Mouse (Mus musculus): Measurements from ENCODE around the gene Limd2. TPM values are rescaled to one million over a fixed set of nuclear protein-coding genes. Genes with fewer than 3 reads are reported as not detected.

Limd2 gene
- total and polyA plus RNA-seq, 3 experiments = 275 to 563 (median 367) TPM

- TF ChIP-seq MYC (IDR thresholded peaks at IDR 0.05; ENCODE audit: low read depth, low read length) = no peak
- 0 out of 2 replicates have a peak, but pooled peaks have one; percentile 24 for TF ChIP-seq KAT2A (IDR thresholded peaks at IDR 0.05; ENCODE audit: insufficient replicate concordance, low read length)
- 0 out of 2 replicates have a peak, but pooled peaks have one; percentile 9 for TF ChIP-seq SIN3A (IDR thresholded peaks at IDR 0.05; ENCODE audit: low read length)
- no peak overlapping the region for H3K27ac ChIP-seq (ENCODE audit: insufficient read depth, low read depth)
- DNase-seq (ENCODE audit: extremely low read depth) = no peak
- peak overlapping the region; percentile 64 to 71 (median 66) for H3K4me3 ChIP-seq (replicated peaks in 1 of 3; ENCODE audit: low read depth in 2 of 3, low read length in 2 of 3, poor library complexity in 1 of 3)
- peak overlapping the region; percentile 67 for H3K9ac ChIP-seq (ENCODE audit: insufficient read depth, low read depth)
- peaks cover 3 to 36% of the 10 kb centered on the region in 2 experiments; a peak in 3 of 4 replicates for H3K4me1 ChIP-seq (ENCODE audit: control insufficient read depth in 1 of 2, insufficient read depth in 2 of 2)
- in situ Hi-C loops (cut with MboI; ENCODE audit: low pct_ligation_motif_present, low pct_unique_long_range_greater_than_20kb, low sequenced_read_pairs) = no loop called here
- H3K4me2 ChIP-seq (ENCODE audit: insufficient read depth, low read depth, poor library complexity, severe bottlenecking) = peak overlapping the region; percentile 70
- dilution Hi-C loops (cut with MboI; ENCODE audit: extremely low pct_ligation_motif_present, extremely low pct_unique_long_range_greater_than_20kb, low sequenced_read_pairs) = no loop called here
- 0 out of 2 replicates have a peak, but pooled peaks cover 2% of the 10 kb centered on the region for H3K79me2 ChIP-seq (replicated peaks; ENCODE audit: control insufficient read depth, extremely low read depth, insufficient read depth, poor library complexity, severe bottlenecking)
- H3K9me3 ChIP-seq (replicated peaks; ENCODE audit: low read length) = no peaks in the 10 kb centered on the region
- no peaks in the 10 kb centered on the region for H3K27me3 ChIP-seq (replicated peaks)
- peaks cover 3 to 30% of the 10 kb centered on the region in 2 experiments for H3K36me3 ChIP-seq (replicated peaks in 1 of 2; ENCODE audit: control insufficient read depth in 1 of 2, insufficient read depth in 1 of 2, low read length in 1 of 2)
These were observed 31.6 kb upstream of the Limd2 start for GRCm38 (mm10) chr11:106192241-106192640.

- dilution Hi-C loops (cut with MboI; ENCODE audit: extremely low pct_ligation_motif_present, extremely low pct_unique_long_range_greater_than_20kb, low sequenced_read_pairs) (no loop called here), in situ Hi-C loops (cut with MboI; ENCODE audit: low pct_ligation_motif_present, low pct_unique_long_range_greater_than_20kb, low sequenced_read_pairs) (no loop called here)
- peaks cover 2% of the 10 kb centered on the region; the same call in 1 of the 2 replicates for H3K79me2 ChIP-seq (replicated peaks; ENCODE audit: control insufficient read depth, extremely low read depth, insufficient read depth, poor library complexity, severe bottlenecking)
- no peak overlapping the region for H3K27ac ChIP-seq (ENCODE audit: insufficient read depth, low read depth)
- no peak for DNase-seq (ENCODE audit: extremely low read depth)
- peaks cover 3 to 27% of the 10 kb centered on the region in 2 experiments for H3K36me3 ChIP-seq (replicated peaks in 1 of 2; ENCODE audit: control insufficient read depth in 1 of 2, insufficient read depth in 1 of 2, low read length in 1 of 2)
- H3K4me2 ChIP-seq (ENCODE audit: insufficient read depth, low read depth, poor library complexity, severe bottlenecking) = peak overlapping the region; percentile 70; the same call in 1 of the 2 replicates
- H3K4me1 ChIP-seq (ENCODE audit: control insufficient read depth in 1 of 2, insufficient read depth in 2 of 2) = peaks cover 3 to 31% of the 10 kb centered on the region in 2 experiments; a peak in 3 of 4 replicates
- H3K9me3 ChIP-seq (replicated peaks; ENCODE audit: low read length) = no peaks in the 10 kb centered on the region
- no peaks in the 10 kb centered on the region for H3K27me3 ChIP-seq (replicated peaks)
- no peak overlapping the region for H3K4me3 ChIP-seq (replicated peaks in 1 of 3; ENCODE audit: low read depth in 2 of 3, low read length in 2 of 3, poor library complexity in 1 of 3)
- TF ChIP-seq MAZ (IDR thresholded peaks at IDR 0.05; ENCODE audit: low read depth, low read length) (no peak), TCF12 (IDR thresholded peaks at IDR 0.05; ENCODE audit: low read depth, low read length) (no peak)
- H3K9ac ChIP-seq (ENCODE audit: insufficient read depth, low read depth) = peak overlapping the region; percentile 11; the same call in 1 of the 2 replicates
These were observed 31.1 kb upstream of the Limd2 start for GRCm38 (mm10) chr11:106191716-106192115.

GRCm38 (mm10) chr11:106187326-106187725, 26.7 kb upstream of the Limd2 start:
- no peaks in the 10 kb centered on the region for H3K9me3 ChIP-seq (replicated peaks; ENCODE audit: low read length)
- TF ChIP-seq ZKSCAN1 (IDR thresholded peaks at IDR 0.05; ENCODE audit: borderline replicate concordance, low read depth, low read length) (no peak), BHLHE40 (IDR thresholded peaks at IDR 0.05; ENCODE audit: low read depth, low read length) (no peak), MYC (IDR thresholded peaks at IDR 0.05; ENCODE audit: low read depth, low read length) (no peak), UBTF (IDR thresholded peaks at IDR 0.05; ENCODE audit: low read depth, low read length) (no peak), MXI1 (IDR thresholded peaks at IDR 0.05; ENCODE audit: low read depth, low read length) (no peak), MAX (IDR thresholded peaks at IDR 0.05; ENCODE audit: low read length) (no peak), PAX5 (IDR thresholded peaks at IDR 0.05; ENCODE audit: low read length) (no peak), E2F4 (IDR thresholded peaks at IDR 0.05; ENCODE audit: insufficient replicate concordance, low read depth, low read length) (no peak), TCF12 (IDR thresholded peaks at IDR 0.05; ENCODE audit: low read depth, low read length) (no peak)
- DNase-seq (ENCODE audit: extremely low read depth) = no peak

More at GRCm38 (mm10) chr11:106187326-106187725, 26.7 kb upstream of the Limd2 start:
- H3K4me2 ChIP-seq (ENCODE audit: insufficient read depth, low read depth, poor library complexity, severe bottlenecking) = no peak overlapping the region
- H3K27ac ChIP-seq (ENCODE audit: insufficient read depth, low read depth) = no peak overlapping the region
- dilution Hi-C loops (cut with MboI; ENCODE audit: extremely low pct_ligation_motif_present, extremely low pct_unique_long_range_greater_than_20kb, low sequenced_read_pairs) = no loop called here
- H3K79me2 ChIP-seq (replicated peaks; ENCODE audit: control insufficient read depth, extremely low read depth, insufficient read depth, poor library complexity, severe bottlenecking) = peaks cover 2% of the 10 kb centered on the region; the same call in 1 of the 2 replicates
- H3K9ac ChIP-seq (ENCODE audit: insufficient read depth, low read depth) = no peak overlapping the region
- no peak overlapping the region for H3K4me3 ChIP-seq (replicated peaks in 1 of 3; ENCODE audit: low read depth in 2 of 3, low read length in 2 of 3, poor library complexity in 1 of 3)
- in situ Hi-C loops (cut with MboI; ENCODE audit: low pct_ligation_motif_present, low pct_unique_long_range_greater_than_20kb, low sequenced_read_pairs) = no loop called here
- peaks cover 11 to 47% of the 10 kb centered on the region in 2 experiments for H3K36me3 ChIP-seq (replicated peaks in 1 of 2; ENCODE audit: control insufficient read depth in 1 of 2, insufficient read depth in 1 of 2, low read length in 1 of 2)
- peaks cover 7 to 11% of the 10 kb centered on the region in 2 experiments; a peak in 3 of 4 replicates for H3K4me1 ChIP-seq (ENCODE audit: control insufficient read depth in 1 of 2, insufficient read depth in 2 of 2)
- no peaks in the 10 kb centered on the region for H3K27me3 ChIP-seq (replicated peaks)
